Mouse (Mus musculus): ENCODE data around the gene Ovgp1.
"Not testable (repeated sequence)": the region's sequence is repeated elsewhere in the genome, so short reads cannot be mapped to it uniquely, and the experiment has no call there.

Gene Ovgp1

GRCm38 (mm10) chr3:105991653-105992283 is 18.3 kb downstream of the Ovgp1 start:
- DNase-seq (ENCODE audit: extremely low spot score, low read depth, low spot score) = peak; percentile 41

DNA sequence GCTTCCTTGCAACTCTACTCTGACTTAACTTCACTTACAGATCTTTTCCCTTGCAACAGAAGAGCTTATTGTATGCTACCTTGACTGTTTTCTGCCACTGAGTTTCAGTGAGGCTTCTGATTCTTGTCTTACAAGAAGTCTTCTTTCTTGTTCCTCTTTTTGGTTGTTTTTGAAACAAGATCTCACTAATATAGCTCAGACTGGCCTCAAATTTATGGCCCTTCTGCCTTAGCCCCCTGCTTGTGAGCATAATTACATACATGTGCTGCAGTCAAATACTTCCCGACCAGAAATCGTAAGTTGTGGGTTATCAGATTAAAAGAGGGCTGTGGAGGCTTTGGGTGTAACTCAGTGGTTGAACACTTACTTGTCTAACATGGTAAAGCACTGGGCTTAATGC is 21.2 kb downstream of the Ovgp1 start:
- DNase-seq (ENCODE audit: extremely low spot score, low read depth, low spot score) = no peak

DNA sequence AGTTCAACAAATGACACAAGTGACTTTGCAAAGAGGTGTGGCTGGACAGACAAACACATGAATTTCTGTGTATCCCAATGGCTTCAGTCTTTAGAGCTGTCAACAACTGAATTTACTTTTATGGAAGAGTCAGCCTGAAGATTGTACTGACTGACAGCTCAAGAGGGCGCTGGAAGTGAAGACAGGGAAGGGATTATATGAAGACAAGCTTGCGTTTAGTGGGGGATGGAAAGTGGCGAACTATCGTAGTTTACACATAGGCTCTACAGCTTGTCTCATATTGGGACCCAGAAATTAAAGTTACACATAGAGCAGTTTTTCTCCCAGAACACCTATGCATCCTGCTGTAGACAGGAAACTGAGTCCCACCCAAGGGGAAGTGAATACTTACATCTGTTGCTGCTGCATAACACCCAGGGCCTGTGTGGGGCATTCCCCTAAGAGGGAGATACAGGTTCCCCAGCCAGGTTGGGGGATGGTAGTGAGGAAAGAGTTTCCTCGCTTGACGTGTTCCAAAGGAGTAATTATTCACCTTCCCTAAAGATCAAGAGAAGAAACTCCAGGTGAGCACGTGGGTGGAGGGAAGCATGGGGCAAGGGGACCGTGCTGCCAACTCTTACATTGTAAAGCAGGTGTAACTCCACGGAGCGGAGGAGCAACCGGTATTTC is 27.3 kb downstream of the Ovgp1 start:
- no peak for DNase-seq (ENCODE audit: extremely low spot score, low read depth, low spot score)

DNA sequence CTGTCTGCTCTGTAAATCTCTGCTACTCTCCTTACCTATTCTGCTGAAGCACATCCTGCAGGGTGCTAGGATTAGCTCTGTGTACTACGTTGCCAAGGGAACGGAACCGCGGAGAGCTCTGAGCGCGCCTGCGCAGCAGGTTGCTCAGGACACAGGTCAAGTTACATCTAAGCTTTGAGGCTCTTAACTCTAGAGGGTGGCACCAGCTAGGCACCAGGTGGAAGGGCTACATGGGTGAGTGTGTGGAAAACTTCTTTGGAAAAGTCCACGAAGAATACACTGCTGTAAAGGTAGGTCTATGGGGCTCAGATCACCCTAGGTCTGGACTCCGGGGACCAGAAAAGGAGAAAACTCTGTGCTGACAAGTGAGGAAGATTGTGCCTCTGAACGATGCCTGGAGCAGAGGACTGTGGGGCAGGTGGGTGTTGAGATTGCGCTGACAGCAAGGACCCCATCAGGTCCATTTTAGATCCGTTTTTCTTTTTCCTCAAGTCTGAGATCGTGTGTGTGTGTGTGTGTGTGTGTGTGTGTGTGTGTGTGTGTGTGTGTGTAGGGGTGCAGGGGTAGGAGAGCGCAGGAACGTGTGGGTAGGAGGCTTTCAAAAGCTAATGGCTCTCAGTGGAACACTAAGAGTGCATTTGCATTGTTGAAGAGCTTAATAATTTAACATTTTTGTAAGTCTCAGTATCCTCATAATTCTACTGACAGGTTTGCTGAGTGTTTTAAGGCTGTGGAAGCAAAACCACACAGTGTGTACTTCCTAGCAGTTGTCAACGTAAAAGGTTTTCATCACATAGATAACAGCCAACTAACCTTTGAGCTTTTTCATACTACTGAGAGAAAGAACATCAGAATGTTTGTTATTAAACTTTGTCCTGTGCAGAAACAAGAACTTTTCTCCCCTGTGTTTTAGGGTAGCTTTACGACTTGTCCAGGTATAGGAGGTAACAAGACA is 28.2 kb downstream of the Ovgp1 start:
- DNase-seq (ENCODE audit: extremely low spot score, low read depth, low spot score) = peak; percentile 67

DNA sequence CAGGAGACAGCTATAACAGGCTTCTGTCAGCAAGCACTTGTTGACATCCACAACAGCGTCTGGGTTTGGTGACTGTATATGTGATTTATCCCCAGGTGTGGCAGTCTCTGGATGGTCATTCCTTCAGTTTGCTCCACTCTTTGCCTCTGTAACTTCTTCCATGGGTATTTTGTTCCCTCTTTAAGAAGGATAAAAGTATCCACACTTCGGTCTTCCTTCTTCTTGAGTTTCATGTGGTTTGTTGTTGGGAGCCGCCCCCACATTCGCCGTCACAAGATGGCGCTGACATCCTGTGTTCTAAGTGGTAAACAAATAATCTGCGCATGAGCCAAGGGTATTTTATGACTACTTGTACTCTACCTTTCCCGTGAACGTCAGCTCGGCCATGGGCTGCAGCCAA is 29.8 kb downstream of the Ovgp1 start:
- not testable (repeated sequence) for DNase-seq (ENCODE audit: extremely low spot score, low read depth, low spot score)

- no peak for DNase-seq (ENCODE audit: extremely low spot score, low read depth, low spot score)
Observed at GRCm38 (mm10) chr3:106014546-106014945, 41.0 kb downstream of the Ovgp1 start, which contains the start of gene Pifo. Gene Pifo (minus strand): TSS chr3:106014646.

GRCm38 (mm10) chr3:106021840-106022239 is 48.3 kb downstream of the Ovgp1 start:
- DNase-seq (ENCODE audit: extremely low spot score, low read depth, low spot score) = no peak

- DNase-seq (ENCODE audit: extremely low spot score, low read depth, low spot score) = no peak
Observed at GRCm38 (mm10) chr3:106024135-106024534, 50.6 kb downstream of the Ovgp1 start.

DNA sequence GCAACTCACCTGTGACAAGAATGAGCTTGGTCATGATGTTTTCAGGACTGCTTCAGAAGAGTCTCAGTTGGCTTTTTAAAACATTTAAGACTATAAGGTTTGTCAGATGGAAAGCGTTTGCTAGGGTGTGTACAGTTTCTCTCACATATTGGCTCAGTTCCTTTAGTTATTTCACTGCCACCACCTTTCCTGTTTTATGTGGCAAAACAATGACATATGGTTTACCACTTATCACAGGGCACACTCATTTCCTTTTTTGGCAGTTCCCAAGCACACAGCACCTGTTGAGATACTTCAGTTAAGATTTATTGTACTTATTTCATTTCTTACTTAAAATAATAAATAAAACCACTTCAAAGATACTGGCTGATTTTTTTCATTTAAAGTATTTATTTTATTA is 59.3 kb downstream of the Ovgp1 start, which contains the start of gene Chil5:
Gene Chil5, minus strand, starts transcription at position 34 of the 400 bp plus-strand sequence.
- DNase-seq (ENCODE audit: extremely low spot score, low read depth, low spot score) = no peak

All from hindlimb bud, embryonic 11.5 days (tissue).